Mouse (Mus musculus) kidney, postnatal 0 days (tissue): ENCODE data around the gene Atp6v1g2. TPM values are rescaled to one million over a fixed set of nuclear protein-coding genes. Genes with fewer than 3 reads are reported as not detected.

Experiments used
- ATAC-seq: fragments of 200-750 bp; cut with Nextera tagmentation; replicated peaks from 2 replicates; pipeline ENCODE4 v1.8.0; 2017; ENCODE audit warnings: low read depth, moderate number of reproducible peaks, moderate TSS enrichment, moderate library complexity; ENCODE audit not compliant: low FRiP score
- DNase-seq: peaks from one replicate; pipeline ENCODE4 v3.0.0-alpha.2; 2016; ENCODE audit warnings: low spot score
- H3K27ac ChIP-seq: fragments of 300-500 bp; sonication (generic); 2 replicates; pipeline ENCODE4 v1.5.1; 2014; ENCODE audit warnings: mild to moderate bottlenecking
- H3K27me3 ChIP-seq: fragments of 300-500 bp; sonication (generic); 2 replicates; pipeline ENCODE4 v1.6.1; 2014; ENCODE audit warnings: low read length, mixed read lengths; ENCODE audit not compliant: insufficient read depth
- H3K36me3 ChIP-seq: fragments of 300-500 bp; sonication (generic); 2 replicates; pipeline ENCODE4 v1.6.1; 2014; ENCODE audit warnings: low read length, mixed read lengths; ENCODE audit not compliant: insufficient read depth
- H3K4me1 ChIP-seq: fragments of 300-500 bp; sonication (generic); replicated peaks from 2 replicates; pipeline ENCODE4 v1.6.1; 2014; ENCODE audit warnings: antibody characterized with exemption, low read length, mixed read lengths; ENCODE audit not compliant: insufficient read depth
- H3K4me2 ChIP-seq: fragments of 300-500 bp; sonication (generic); 2 replicates; pipeline ENCODE4 v1.6.1; 2014; ENCODE audit warnings: mild to moderate bottlenecking, low read length, moderate library complexity, mixed read lengths
- H3K4me3 ChIP-seq: fragments of 300-500 bp; sonication (generic); replicated peaks from 2 replicates; pipeline ENCODE4 v1.5.1; 2014; ENCODE audit warnings: low read depth, low read length
- H3K9ac ChIP-seq: fragments of 300-500 bp; sonication (generic); 2 replicates; pipeline ENCODE4 v1.6.1; 2014; ENCODE audit warnings: low read depth, low read length
- H3K9me3 ChIP-seq: fragments of 300-500 bp; sonication (generic); replicated peaks from 2 replicates; pipeline ENCODE4 v1.6.1; 2016; ENCODE audit warnings: low read length, inconsistent platforms, mixed read lengths
- CTCF ChIP-seq: IDR thresholded peaks from 2 replicates; pipeline ENCODE4 v1.5.1; 2016; ENCODE audit warnings: antibody characterized with exemption, low read depth, mild to moderate bottlenecking, moderate library complexity
- WGBS: fragments of 180-500 bp; shearing (Covaris S2); extraction: QIAGEN DNeasy Blood & Tissue Kit; methylation state at CpG from one replicate; pipeline ENCODE4 v1.1.7; 2014; 5-methylcytosine and 5-hydroxymethylcytosine counted together
- polyA plus RNA-seq: library from polyadenylated mRNA; unstranded; fragments of >200 nt; fragmentation: Nextera tagmentation; extraction: Ambion mirVana; gene quantifications from 2 replicates; pipeline ENCODE4 v1.2.1, GENCODE M21; 2015

Gene Atp6v1g2
- polyA plus RNA-seq, 1 experiment from 2014 or later: 6.6 TPM

- Histone ChIP-seq H3K4me1 (peaks cover 17% of the 10 kb centered on the region), H3K9me3 (no peaks in the 10 kb centered on the region), H3K36me3 (peaks cover 61% of the 10 kb centered on the region), H3K4me3 (no peak overlapping the region), H3K27me3 (no peaks in the 10 kb centered on the region), H3K4me2 (peak overlapping the region; percentile 9; the same call in 1 of the 2 replicates), H3K9ac (no peak overlapping the region), H3K27ac (no peak overlapping the region; the same call in 1 of the 2 replicates)
- DNase-seq (peak; percentile 81), ATAC-seq (no peak)
- WGBS: 66% methylated on average over 15 of the region's 15 CpGs
- TF ChIP-seq CTCF: peak; percentile 70
Measured at GRCm38 (mm10) chr17:35245731-35246623, 12.5 kb downstream of the Atp6v1g2 start.

GRCm38 (mm10) chr17:35247144-35247543 is 13.7 kb downstream of the Atp6v1g2 start:
- no peak for DNase-seq
- Histone ChIP-seq H3K27me3 (no peaks in the 10 kb centered on the region), H3K4me3 (no peak overlapping the region), H3K4me2 (no peak overlapping the region), H3K9ac (0 out of 2 replicates have a peak overlapping the region, but pooled peaks have one; percentile 2), H3K27ac (no peak overlapping the region), H3K4me1 (peaks cover 16% of the 10 kb centered on the region), H3K9me3 (no peaks in the 10 kb centered on the region), H3K36me3 (peaks cover 69% of the 10 kb centered on the region)
- no peak for ATAC-seq
- WGBS: 68% methylated on average over 7 of the region's 7 CpGs
- TF ChIP-seq CTCF: no peak

- Histone ChIP-seq H3K9ac (no peak overlapping the region), H3K9me3 (no peaks in the 10 kb centered on the region), H3K27ac (no peak overlapping the region), H3K4me3 (no peak overlapping the region), H3K4me2 (no peak overlapping the region), H3K4me1 (peaks cover 11% of the 10 kb centered on the region; the same call in 1 of the 2 replicates), H3K36me3 (peaks cover 86% of the 10 kb centered on the region), H3K27me3 (no peaks in the 10 kb centered on the region)
- ATAC-seq (no peak), DNase-seq (no peak)
- WGBS: 75% methylated on average over 14 of the region's 14 CpGs
- no peak for TF ChIP-seq CTCF
Measured at GRCm38 (mm10) chr17:35248986-35249385, 15.5 kb downstream of the Atp6v1g2 start.

GRCm38 (mm10) chr17:35249451-35250197 is 16.2 kb downstream of the Atp6v1g2 start:
- Histone ChIP-seq H3K36me3 (peaks cover 80% of the 10 kb centered on the region), H3K4me3 (no peak overlapping the region), H3K4me1 (peaks cover 5% of the 10 kb centered on the region; the same call in 1 of the 2 replicates), H3K27me3 (no peaks in the 10 kb centered on the region), H3K27ac (no peak overlapping the region), H3K4me2 (no peak overlapping the region), H3K9ac (0 out of 2 replicates have a peak overlapping the region, but pooled peaks have one; percentile 27), H3K9me3 (no peaks in the 10 kb centered on the region)
- no peak for ATAC-seq
- DNase-seq: no peak
- no peak for TF ChIP-seq CTCF
- WGBS: 55% methylated on average over 19 of the region's 19 CpGs

- WGBS: 85% methylated on average over 3 of the region's 3 CpGs
- Histone ChIP-seq H3K4me1 (no peaks in the 10 kb centered on the region; the same call in 1 of the 2 replicates), H3K27ac (no peak overlapping the region), H3K9ac (no peak overlapping the region), H3K4me2 (no peak overlapping the region), H3K9me3 (no peaks in the 10 kb centered on the region), H3K27me3 (no peaks in the 10 kb centered on the region), H3K4me3 (no peak overlapping the region), H3K36me3 (peaks cover 75% of the 10 kb centered on the region)
- no peak for DNase-seq
- ATAC-seq: no peak
- TF ChIP-seq CTCF: no peak
Measured at GRCm38 (mm10) chr17:35250348-35251120, 17.1 kb downstream of the Atp6v1g2 start.
